Mouse (Mus musculus): ENCODE measurements around the gene Ripor1. TPM values are rescaled to one million over a fixed set of nuclear protein-coding genes. Genes with fewer than 3 reads are reported as not detected.

Gene Ripor1
- polyA plus RNA-seq, 1 experiment from 2014 or later = 23.6 TPM

DNA sequence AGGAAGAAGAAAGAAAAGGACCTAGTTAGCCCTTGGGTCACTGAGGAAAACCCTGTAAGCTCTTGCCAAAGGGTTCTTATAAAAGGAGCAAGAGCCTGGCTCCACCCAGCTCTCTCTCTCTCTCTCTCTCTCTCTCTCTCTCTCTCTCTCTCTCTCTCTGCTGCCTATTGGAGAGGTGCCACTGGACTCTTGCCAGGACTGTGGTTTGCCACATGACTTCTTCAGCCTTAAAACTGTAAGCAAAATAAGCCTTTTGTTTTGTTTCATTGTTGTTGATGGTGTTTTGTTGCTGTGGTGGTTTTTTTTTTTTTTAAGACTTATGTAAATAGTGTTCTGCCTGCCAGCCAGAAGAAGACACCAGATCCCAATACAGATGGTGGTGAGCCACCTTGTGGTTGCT, 31.6 kb upstream of the Ripor1 start:
- no peaks in the 10 kb centered on the region for H3K4me1 ChIP-seq (ENCODE audit: control insufficient read depth, insufficient read depth, low read length)
- no peak for ATAC-seq (replicated peaks; ENCODE audit: insufficient number of reproducible peaks, low FRiP score, low TSS enrichment)
- no peaks in the 10 kb centered on the region for H3K27me3 ChIP-seq (ENCODE audit: control insufficient read depth, insufficient read depth, low read length)
- no peak overlapping the region for H3K9ac ChIP-seq (ENCODE audit: low read depth, low read length)
- H3K27ac ChIP-seq (ENCODE audit: low read depth, low read length) = no peak overlapping the region
- H3K4me2 ChIP-seq = no peak overlapping the region
- no peaks in the 10 kb centered on the region for H3K9me3 ChIP-seq (replicated peaks; ENCODE audit: control insufficient read depth, low read length)
- no peaks in the 10 kb centered on the region for H3K36me3 ChIP-seq (ENCODE audit: control insufficient read depth, insufficient read depth, low read length)
- no peak overlapping the region for H3K4me3 ChIP-seq (ENCODE audit: low read depth, low read length)

DNA sequence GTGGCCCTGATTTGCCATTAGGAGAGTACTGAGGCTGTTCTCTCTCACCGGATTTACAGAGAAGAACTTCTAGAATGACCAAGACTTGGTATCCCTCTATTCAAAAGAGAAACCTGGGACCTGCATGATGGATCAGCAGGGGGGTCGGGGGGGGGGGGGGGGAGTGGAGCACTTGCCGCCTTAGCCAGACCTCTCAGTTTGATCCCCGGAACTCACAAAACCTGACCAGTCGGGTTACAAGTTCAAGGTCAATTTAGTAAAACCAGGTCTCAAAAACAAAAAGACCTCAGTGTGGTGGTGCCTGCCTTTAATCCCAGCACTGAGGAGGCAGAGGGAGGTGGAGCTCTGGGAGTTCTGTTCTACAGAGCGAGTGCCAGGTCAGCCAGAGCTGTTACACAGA, 30.3 kb upstream of the Ripor1 start:
- Histone ChIP-seq H3K27me3 (ENCODE audit: control insufficient read depth, insufficient read depth, low read length) (no peaks in the 10 kb centered on the region), H3K4me2 (no peak overlapping the region), H3K4me1 (ENCODE audit: control insufficient read depth, insufficient read depth, low read length) (no peaks in the 10 kb centered on the region), H3K9ac (ENCODE audit: low read depth, low read length) (no peak overlapping the region), H3K4me3 (ENCODE audit: low read depth, low read length) (no peak overlapping the region), H3K27ac (ENCODE audit: low read depth, low read length) (no peak overlapping the region), H3K9me3 (replicated peaks; ENCODE audit: control insufficient read depth, low read length) (no peaks in the 10 kb centered on the region), H3K36me3 (ENCODE audit: control insufficient read depth, insufficient read depth, low read length) (no peaks in the 10 kb centered on the region)
- WGBS (ENCODE audit: insufficient replicate concordance) = 43% methylated on average over 6 of the region's 6 CpGs
- no peak for ATAC-seq (replicated peaks; ENCODE audit: insufficient number of reproducible peaks, low FRiP score, low TSS enrichment)

DNA sequence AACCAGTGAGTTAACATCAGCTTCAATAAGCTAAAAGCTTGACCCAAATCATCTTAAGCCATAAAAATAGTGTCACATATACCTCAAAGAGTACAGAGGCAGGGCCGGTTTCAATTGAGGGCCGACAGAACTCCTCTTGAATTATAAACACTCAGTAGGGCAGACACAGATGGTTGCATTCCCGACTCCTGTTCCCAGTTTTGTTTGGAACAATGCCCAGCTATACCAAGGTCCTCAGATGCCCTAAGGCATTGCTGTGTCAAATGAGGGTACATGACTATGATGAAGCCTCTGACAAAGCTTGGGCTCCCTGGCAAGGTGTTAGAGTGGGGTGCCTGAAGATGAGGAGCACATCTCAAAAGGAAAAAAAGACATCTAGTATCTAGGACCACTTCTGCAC, 29.5 kb upstream of the Ripor1 start:
- H3K27ac ChIP-seq (ENCODE audit: low read depth, low read length) = no peak overlapping the region
- H3K4me2 ChIP-seq = no peak overlapping the region
- H3K36me3 ChIP-seq (ENCODE audit: control insufficient read depth, insufficient read depth, low read length) = no peaks in the 10 kb centered on the region
- H3K9me3 ChIP-seq (replicated peaks; ENCODE audit: control insufficient read depth, low read length) = no peaks in the 10 kb centered on the region
- no peaks in the 10 kb centered on the region for H3K27me3 ChIP-seq (ENCODE audit: control insufficient read depth, insufficient read depth, low read length)
- WGBS (ENCODE audit: insufficient replicate concordance) = 65% methylated on average over 3 of the region's 3 CpGs
- H3K4me1 ChIP-seq (ENCODE audit: control insufficient read depth, insufficient read depth, low read length) = no peaks in the 10 kb centered on the region
- H3K4me3 ChIP-seq (ENCODE audit: low read depth, low read length) = no peak overlapping the region
- ATAC-seq (replicated peaks; ENCODE audit: insufficient number of reproducible peaks, low FRiP score, low TSS enrichment) = no peak
- H3K9ac ChIP-seq (ENCODE audit: low read depth, low read length) = no peak overlapping the region

DNA sequence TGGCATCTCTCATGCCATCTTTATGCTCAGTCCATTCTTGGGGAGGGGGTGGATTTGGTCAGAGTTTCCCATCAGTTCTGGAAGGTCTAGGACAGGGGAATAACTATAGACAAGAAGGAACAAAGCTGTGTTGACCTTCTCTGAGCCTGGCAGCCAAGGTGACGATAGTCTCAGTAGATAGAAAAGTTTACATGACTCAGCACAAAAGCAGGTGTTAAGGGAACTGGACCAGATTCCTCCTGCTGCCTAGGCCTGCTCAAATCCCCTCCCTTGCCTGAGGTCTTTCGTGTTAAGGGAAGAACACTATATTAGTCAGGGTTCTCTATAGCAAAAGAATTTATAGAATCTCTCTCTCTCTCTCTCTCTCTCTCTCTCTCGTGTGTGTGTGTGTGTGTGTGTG, 25.3 kb upstream of the Ripor1 start:
- Histone ChIP-seq H3K9ac (ENCODE audit: low read depth, low read length) (no peak overlapping the region), H3K4me2 (no peak overlapping the region), H3K36me3 (ENCODE audit: control insufficient read depth, insufficient read depth, low read length) (no peaks in the 10 kb centered on the region), H3K27me3 (ENCODE audit: control insufficient read depth, insufficient read depth, low read length) (no peaks in the 10 kb centered on the region), H3K4me3 (ENCODE audit: low read depth, low read length) (no peak overlapping the region), H3K9me3 (replicated peaks; ENCODE audit: control insufficient read depth, low read length) (no peaks in the 10 kb centered on the region), H3K4me1 (ENCODE audit: control insufficient read depth, insufficient read depth, low read length) (no peaks in the 10 kb centered on the region), H3K27ac (ENCODE audit: low read depth, low read length) (no peak overlapping the region)
- 57% methylated on average over 3 of the region's 3 CpGs for WGBS (ENCODE audit: insufficient replicate concordance)
- ATAC-seq (replicated peaks; ENCODE audit: insufficient number of reproducible peaks, low FRiP score, low TSS enrichment) = no peak; the same call in 1 of the 2 replicates

DNA sequence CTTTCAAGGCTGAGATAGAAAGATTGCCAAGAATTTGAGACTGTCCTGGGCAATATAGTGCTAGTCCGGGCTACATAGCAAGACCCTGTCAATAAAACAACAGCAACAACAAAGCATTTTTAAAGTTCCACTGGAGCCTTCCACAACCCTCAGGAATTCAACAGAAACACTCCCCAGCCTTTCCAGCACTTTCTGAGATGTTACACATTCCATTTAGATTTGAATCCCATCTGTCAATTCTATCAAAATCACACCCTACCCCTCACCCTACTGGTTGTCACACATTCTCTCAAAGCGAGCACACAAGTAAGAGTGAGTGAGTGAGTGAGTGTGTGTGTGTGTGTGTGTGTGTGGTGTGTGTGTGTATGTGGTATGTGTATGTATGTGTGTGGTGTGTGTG, 12.6 kb upstream of the Ripor1 start:
- Histone ChIP-seq H3K9ac (ENCODE audit: low read depth, low read length) (no peak overlapping the region), H3K4me1 (ENCODE audit: control insufficient read depth, insufficient read depth, low read length) (peaks cover 14% of the 10 kb centered on the region), H3K27ac (ENCODE audit: low read depth, low read length) (no peak overlapping the region), H3K27me3 (ENCODE audit: control insufficient read depth, insufficient read depth, low read length) (no peaks in the 10 kb centered on the region), H3K36me3 (ENCODE audit: control insufficient read depth, insufficient read depth, low read length) (no peaks in the 10 kb centered on the region), H3K4me3 (ENCODE audit: low read depth, low read length) (no peak overlapping the region), H3K9me3 (replicated peaks; ENCODE audit: control insufficient read depth, low read length) (no peaks in the 10 kb centered on the region), H3K4me2 (no peak overlapping the region)
- 63% methylated on average over 2 of the region's 2 CpGs for WGBS (ENCODE audit: insufficient replicate concordance)
- no peak for ATAC-seq (replicated peaks; ENCODE audit: insufficient number of reproducible peaks, low FRiP score, low TSS enrichment)

DNA sequence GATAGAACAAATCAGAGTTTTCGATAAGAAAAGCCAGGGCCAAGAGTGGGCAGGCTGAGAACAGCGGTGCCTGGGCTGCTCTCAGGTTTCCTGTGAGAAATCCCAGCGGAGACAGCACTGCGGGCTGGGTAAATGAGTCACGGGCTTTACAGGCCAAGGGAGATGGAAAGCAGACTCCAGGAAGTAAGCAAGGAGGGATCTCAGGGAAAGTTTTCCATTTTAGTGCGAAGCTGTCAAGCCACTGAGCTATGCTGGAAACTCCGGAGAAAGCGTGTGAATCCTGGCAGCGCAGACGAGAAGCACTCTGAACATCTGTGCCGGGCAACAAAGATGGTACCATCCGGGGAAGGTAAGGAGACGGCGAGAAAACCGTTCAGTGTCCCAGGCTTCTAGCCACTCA, 11.2 kb upstream of the Ripor1 start:
- Histone ChIP-seq H3K4me3 (ENCODE audit: low read depth, low read length) (peak overlapping the region; percentile 32), H3K9ac (ENCODE audit: low read depth, low read length) (peak overlapping the region; percentile 60), H3K27me3 (ENCODE audit: control insufficient read depth, insufficient read depth, low read length) (no peaks in the 10 kb centered on the region), H3K4me2 (peak overlapping the region; percentile 61), H3K27ac (ENCODE audit: low read depth, low read length) (peak overlapping the region; percentile 86), H3K9me3 (replicated peaks; ENCODE audit: control insufficient read depth, low read length) (no peaks in the 10 kb centered on the region), H3K36me3 (ENCODE audit: control insufficient read depth, insufficient read depth, low read length) (no peaks in the 10 kb centered on the region), H3K4me1 (ENCODE audit: control insufficient read depth, insufficient read depth, low read length) (peaks cover 14% of the 10 kb centered on the region)
- WGBS (ENCODE audit: insufficient replicate concordance) = 11% methylated on average over 15 of the region's 15 CpGs
- peak; percentile 73 for ATAC-seq (replicated peaks; ENCODE audit: insufficient number of reproducible peaks, low FRiP score, low TSS enrichment)

DNA sequence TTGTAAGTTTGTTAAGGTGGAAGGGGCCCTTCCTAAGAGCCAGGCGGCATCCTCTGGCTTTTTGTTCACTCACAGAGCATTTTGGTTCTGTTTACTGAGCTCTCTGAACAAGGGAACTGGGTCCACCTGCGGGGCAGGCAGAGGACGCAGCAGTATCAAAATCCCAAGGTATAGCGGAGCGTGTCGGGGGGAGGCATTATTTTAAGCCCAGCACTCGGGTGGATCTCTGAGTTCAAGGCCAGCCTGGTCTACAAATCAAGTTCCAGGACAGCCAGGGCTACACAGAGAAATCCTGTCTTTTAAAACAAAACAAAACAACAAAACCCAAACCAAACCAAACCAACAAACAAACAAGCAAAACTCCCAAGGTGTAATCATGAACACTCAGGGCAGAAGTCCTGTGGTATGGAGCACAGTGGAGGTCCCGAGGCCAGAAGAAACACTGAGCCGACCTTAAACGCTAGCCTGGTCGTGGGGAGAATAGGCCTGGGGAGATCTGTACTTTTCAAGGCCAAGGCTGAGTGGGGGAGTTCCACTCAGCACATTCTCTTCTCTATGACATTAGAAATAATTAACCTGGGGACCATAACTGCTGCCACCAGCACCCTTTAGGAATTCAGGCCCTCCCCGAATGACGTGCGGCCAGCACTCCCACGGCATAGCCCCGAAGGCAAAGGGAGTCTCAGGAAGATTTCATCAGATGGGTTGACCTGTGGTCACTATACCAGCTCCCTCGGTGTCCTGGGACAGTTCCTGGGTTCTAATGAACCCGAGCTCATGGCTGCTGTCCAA, 10.4 kb upstream of the Ripor1 start:
- H3K4me3 ChIP-seq (ENCODE audit: low read depth, low read length) = peak overlapping the region; percentile 32
- H3K27me3 ChIP-seq (ENCODE audit: control insufficient read depth, insufficient read depth, low read length) = no peaks in the 10 kb centered on the region
- H3K27ac ChIP-seq (ENCODE audit: low read depth, low read length) = peak overlapping the region; percentile 86
- WGBS (ENCODE audit: insufficient replicate concordance) = 60% methylated on average over 18 of the region's 18 CpGs
- ATAC-seq (replicated peaks; ENCODE audit: insufficient number of reproducible peaks, low FRiP score, low TSS enrichment) = no peak
- peak overlapping the region; percentile 61 for H3K4me2 ChIP-seq
- H3K36me3 ChIP-seq (ENCODE audit: control insufficient read depth, insufficient read depth, low read length) = no peaks in the 10 kb centered on the region
- H3K9ac ChIP-seq (ENCODE audit: low read depth, low read length) = peak overlapping the region; percentile 60
- no peaks in the 10 kb centered on the region for H3K9me3 ChIP-seq (replicated peaks; ENCODE audit: control insufficient read depth, low read length)
- H3K4me1 ChIP-seq (ENCODE audit: control insufficient read depth, insufficient read depth, low read length) = peaks cover 14% of the 10 kb centered on the region

DNA sequence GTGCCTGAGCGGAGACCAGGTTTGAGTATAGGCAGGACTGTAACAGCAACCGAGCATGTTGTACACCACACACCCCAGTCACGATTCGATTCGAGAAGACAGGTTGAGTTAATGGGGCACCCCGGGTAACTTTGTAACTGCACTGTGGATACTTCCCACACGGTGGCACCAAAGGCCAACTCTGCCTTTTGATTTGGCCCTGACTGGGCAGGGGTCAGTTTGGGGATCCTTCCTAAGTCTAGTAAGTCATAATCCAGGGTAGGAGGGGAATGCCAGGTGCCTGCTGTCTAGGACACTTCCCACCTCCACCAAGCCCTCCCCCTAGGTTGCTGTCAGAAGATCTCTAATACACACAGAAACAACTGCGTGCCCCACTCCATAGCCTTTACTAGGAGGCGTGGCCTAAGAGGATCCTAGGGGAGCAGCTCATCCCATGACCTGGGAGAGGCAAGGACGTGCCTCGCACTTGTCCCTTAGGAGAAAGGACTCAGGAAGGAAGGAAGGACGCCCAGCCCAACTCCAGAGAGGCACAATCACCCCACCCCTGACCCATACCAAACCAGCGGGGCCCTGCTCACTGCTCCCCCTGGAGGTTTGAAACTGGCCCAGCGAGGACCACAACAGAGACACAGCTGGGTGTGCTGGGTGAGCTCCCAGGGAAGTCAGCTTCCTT, 8.6 kb upstream of the Ripor1 start:
- Histone ChIP-seq H3K9ac (ENCODE audit: low read depth, low read length) (0 out of 2 replicates have a peak overlapping the region, but pooled peaks have one; percentile 7), H3K27me3 (ENCODE audit: control insufficient read depth, insufficient read depth, low read length) (no peaks in the 10 kb centered on the region), H3K9me3 (replicated peaks; ENCODE audit: control insufficient read depth, low read length) (no peaks in the 10 kb centered on the region), H3K4me1 (ENCODE audit: control insufficient read depth, insufficient read depth, low read length) (peaks cover 14% of the 10 kb centered on the region), H3K27ac (ENCODE audit: low read depth, low read length) (no peak overlapping the region), H3K36me3 (ENCODE audit: control insufficient read depth, insufficient read depth, low read length) (no peaks in the 10 kb centered on the region), H3K4me2 (peak overlapping the region; percentile 61), H3K4me3 (ENCODE audit: low read depth, low read length) (peak overlapping the region; percentile 23)
- peak; percentile 46; the same call in 1 of the 2 replicates for ATAC-seq (replicated peaks; ENCODE audit: insufficient number of reproducible peaks, low FRiP score, low TSS enrichment)
- WGBS (ENCODE audit: insufficient replicate concordance) = 6% methylated on average over 14 of the region's 14 CpGs
